Mouse (Mus musculus) c-Kit-positive CD71-positive TER-119-negative erythroid progenitor cells, embryonic 14.5 days (primary cell): ENCODE measurements around the gene Rpl23.

Source experiments
- DNase-seq: peaks from one replicate; pipeline ENCODE4 v3.0.0-alpha.2; 2013; ENCODE audit warnings: low read depth

Gene Rpl23

GRCm38 (mm10) chr11:97813746-97814515 lies 31.7 kb upstream of the Rpl23 start:
- no peak for DNase-seq

GRCm38 (mm10) chr11:97813085-97813484 lies 30.8 kb upstream of the Rpl23 start:
- DNase-seq: no peak

DNA sequence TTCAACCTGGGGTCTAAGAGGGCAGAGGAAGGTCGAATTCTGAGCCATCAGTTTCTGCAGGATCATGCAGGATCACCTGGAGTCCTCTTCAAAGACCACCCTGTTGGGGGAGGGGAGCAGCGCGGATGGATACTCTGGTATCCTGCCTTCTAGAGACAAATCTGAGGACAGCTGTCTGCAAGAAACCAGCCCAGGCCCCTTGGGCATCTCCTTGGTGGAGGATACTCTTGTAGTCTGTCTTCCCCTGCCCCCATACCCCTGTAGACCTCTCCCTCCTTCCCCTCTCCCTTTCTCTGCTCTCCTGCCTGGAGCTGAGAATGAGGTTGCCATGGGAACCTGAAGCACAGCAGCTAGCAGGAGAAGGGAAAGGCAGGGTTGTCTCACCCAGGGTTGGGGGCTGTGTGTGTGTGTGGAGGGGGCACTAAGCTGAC lies 30.3 kb upstream of the Rpl23 start:
- DNase-seq: no peak

DNA sequence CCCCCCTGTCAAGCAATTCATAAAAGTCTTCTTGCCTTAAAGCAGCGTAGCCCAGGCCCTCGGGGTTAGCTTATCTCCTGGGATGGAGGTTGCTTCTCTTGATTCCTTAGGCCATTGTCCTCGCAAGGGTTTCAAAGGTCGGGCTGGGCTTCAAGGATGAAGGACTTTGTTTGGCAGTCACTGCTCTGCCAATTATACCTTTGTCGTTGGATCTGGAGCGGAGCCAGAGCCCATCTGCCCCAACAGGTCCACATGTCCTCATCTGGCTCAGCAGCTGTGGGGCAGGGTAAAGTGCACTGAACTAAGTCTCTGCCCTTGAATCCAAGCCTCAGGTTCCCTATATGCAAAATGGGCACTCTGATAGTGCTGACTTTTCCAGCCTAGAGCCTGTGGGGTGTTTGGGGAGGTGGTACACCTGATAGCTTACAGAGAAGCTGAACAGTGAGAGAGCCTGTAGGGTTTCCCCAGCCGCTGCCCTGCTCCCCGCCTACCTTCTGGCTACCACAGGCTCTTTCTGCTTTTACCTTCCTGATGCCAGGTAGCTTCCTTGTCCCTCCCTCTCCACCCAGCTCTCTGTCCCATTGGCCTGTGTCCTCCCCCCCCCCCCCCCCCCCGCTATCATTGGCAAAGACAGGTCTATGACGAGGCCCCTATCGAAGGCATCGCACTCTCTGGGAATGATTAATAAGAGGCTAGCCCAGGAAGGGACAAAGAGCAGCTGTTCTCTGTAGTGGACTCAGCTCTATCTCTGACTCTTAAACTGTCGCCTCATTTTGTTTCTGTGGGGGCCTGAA lies 29.5 kb upstream of the Rpl23 start:
- no peak for DNase-seq

- DNase-seq: no peak
Measured at GRCm38 (mm10) chr11:97810970-97811369, 28.7 kb upstream of the Rpl23 start.

GRCm38 (mm10) chr11:97810356-97810755 lies 28.1 kb upstream of the Rpl23 start:
- DNase-seq: no peak

DNA sequence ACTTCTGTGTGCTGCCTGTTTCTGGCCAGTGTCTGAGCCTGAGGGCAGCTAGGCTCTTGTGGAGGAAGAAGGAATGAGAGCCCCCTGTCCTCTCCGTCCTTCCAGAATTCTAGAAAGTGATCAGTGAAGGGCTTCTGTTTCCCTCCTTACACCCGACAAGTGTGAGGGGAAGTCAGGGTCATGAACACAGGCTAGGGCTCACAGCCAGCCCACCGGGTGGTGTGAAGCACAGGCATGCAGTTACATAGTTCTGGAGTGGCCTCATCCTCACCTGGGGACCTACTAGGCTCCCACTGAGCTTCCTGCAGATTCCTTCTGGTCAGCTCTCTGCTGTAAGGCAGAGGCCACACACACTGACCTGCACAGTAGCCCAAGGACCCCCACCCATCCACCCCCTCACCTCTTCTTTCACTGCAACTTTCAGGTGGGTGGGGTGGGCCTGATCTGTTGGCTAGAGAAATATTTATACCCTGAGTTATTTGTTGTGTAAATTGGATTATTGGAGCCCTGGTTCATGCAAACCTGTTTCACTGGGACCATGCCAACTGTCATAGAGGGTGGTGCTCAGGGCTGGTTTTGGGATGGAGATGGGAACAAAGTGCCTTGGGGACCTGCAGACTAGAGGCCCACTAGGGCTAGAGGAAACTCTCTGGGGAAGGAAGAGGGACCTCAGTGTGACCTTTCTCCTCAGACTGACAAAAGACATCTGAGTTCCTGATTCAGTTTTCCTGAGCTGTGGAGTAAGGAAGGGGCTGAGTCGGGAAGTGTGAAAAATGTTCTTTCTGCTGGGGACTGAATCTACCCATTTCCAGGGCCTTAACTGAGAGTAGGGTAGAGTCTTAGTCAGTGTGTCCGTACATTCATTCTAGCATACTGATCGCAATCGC lies 27.2 kb upstream of the Rpl23 start:
- DNase-seq: no peak

GRCm38 (mm10) chr11:97808621-97809234 lies 26.5 kb upstream of the Rpl23 start:
- DNase-seq: no peak

DNA sequence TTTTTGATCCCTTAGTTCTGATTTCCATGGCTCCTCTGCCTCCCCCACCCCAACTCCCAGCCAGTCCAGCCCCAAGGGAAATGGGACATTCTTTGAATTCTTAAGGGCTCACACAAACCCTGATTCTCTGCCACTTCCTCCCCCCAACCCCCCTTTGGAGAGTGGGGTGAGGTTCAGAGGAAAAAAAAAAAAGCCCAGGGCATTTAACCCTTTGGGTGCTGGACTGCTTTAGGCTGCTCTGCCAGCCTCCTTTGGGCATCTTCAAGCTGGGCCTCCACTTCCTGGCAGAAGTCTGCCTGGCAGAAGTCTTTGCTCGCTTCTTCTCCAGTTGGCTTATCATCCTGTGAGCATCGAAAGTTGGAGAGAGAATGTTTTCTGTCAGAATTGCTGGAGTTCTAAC lies 25.9 kb upstream of the Rpl23 start:
- DNase-seq: no peak

GRCm38 (mm10) chr11:97807626-97808025 lies 25.4 kb upstream of the Rpl23 start:
- DNase-seq: no peak

DNA sequence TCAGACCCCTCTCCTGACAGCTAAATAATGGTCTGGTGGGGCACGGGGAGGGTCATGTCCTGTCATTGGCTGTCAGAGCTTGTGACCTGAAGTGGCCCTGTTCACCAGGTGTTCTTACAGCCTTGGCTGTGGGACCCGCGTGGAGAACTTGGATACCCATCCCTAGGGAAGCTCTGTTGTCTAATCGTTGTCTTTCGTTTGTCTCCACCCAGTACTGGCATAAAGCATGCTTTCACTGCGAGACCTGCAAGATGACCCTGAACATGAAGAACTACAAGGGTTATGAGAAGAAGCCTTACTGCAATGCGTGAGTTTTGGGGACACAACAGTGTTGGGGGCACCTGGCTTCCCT lies 24.4 kb upstream of the Rpl23 start:
- no peak for DNase-seq

DNA sequence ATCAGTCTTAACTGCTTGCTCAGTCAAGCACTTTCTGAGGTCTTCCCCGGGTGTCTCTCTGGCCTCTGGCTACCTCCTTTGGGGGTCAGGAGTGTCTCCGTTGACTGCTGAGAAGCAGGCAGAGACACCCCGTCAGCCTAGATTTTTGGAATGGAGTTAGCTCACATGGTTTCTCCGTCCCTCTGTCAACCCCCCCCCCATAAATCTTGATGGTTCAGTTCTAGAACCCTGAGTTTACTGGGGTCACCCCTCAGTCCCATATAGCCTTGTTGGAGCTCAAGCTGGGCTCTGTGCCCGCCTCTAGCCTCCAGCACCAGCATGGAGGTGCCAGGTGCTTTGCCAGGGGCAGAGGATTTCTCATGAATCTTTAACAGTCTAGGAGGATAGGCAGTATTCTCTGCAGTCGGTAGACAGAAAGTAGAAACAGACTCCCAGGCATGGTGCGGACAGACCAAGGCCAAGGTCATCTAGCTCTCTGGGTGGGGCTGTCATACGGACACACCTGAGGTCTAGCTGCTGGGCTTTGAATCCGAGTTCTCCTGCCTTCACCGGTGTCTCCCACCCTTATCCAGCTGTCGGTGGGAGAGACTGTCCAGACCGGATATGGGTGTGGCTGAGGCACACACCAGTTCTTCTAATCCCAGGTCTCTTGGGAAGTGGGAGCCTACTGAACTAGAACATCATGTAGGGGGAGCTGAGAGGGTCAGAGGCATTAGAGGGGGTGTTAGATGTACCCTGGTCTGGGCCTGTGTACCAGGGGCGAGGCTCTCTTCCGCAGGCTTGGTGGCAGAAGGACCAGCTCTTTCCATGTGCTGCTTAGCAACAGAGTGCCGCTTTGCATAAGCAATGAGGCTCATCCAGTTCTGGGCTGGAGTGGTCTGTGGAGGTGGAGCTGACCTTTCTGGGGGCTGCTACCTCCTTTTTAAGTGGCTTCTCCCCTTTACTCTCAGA lies 23.7 kb upstream of the Rpl23 start:
- no peak for DNase-seq

DNA sequence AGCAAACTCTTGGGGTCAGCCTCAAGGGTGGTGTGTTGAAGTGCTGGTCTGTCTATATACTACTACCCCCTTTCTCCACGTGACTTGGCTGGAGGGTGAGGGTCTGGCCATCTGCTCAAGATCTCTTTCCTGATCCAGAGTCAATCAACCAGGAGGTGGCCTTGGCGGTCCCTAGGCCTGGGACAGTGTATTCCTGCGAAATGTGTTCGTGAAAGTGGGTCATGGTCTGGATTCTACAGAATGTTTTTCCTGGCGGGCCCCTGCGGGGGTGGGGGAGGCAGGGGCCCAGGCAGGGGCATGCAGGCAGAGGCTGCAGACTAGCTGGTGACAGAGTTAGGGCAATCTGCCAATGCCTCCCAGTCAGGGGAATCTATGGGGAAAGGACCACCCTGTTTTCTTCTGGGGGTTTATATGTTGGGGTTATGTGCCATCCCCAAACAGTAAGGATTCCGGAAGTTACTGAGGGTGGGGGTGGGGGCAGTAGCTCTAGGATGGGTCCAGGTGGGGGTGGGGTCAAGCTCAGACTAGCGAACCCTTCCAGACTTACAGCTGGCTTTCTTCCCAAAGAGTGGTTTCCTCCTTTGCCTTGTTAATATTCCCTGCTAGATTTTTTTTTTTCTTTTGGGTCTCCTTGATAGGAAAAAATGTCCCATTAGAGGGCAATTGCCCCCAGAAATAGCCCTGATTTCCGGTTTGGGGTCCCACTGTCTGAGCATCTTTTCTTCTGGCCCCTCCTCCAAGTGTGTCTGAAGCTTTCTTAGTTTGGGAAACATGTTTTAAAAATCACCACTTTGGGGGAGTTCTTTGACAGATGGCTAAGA lies 22.8 kb upstream of the Rpl23 start:
- no peak for DNase-seq

DNA sequence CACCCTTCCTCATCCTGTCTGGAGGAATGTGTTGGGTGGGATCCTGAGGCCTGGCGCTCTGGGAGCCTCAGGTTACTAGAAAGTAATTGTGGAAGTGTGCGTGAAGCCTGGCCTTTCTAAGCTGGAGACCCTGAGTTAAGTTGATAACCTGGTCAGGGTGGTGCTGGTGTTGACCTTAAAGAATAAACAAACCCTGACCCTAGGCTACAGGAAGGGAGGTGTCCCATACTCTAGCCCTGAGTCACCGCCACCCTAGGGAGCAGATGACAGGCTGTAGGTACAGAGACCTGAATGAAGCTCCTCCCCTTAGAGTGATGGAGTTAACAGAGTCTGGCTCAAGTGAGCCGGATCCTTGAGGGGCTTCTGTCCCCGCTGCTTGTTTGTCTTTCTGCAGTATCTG lies 21.6 kb upstream of the Rpl23 start:
- DNase-seq: no peak

DNA sequence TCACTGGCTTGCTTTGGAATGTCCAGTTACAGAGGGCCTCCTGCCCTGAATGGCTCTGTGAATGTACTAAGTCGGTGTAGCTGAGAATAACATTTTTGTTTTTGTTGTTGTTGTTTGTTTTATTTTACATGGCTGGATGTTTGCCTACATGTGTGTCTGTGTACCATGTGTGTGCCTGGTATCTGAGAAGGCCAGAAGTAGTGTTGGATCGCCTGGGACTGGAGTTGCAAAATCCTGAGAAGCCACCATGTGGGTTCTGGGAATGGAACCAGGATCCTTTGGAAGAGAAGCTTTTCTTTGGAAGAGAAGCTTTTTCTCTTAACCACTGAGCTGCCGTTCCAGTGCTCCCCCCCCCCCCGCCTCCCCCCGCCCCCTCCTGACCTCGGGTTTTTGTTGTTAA lies 20.3 kb upstream of the Rpl23 start:
- DNase-seq: no peak

GRCm38 (mm10) chr11:97802194-97802470 lies 19.9 kb upstream of the Rpl23 start:
- no peak for DNase-seq

- no peak for DNase-seq
Measured at GRCm38 (mm10) chr11:97801409-97802193, 19.4 kb upstream of the Rpl23 start.

DNA sequence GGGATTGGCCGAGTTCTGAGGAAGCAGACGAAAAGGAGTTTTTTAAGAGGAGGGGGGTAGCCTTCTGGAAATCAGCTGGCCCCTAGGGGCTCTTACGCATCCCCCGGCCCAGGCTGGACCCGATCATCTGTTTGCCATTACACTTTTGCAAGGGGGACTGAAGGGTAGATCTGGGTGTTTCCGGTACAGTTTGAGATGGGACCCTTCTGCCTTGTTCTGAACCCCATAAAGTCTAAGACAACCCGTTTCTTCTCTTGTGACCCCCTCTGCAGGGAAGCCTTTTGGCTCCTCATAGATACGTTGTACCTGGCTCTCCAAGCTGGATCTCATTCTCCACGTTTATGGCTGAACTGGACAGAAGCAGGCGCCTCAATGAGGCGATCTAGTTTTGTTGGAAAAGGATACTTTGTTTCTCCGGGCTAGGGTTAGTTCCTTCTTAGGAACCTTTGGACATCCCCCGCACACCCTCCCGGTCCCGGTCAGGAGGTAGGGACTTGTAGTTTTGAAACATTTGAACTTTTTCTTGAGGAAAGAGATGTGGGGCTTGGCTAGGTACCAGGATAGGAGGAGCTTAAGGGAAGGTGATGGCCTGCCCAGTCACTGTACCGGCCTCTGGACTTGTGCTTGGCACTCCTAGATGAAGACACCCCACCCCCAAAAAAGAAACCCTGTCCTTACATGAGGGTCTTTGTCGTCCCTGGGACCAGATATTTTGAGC lies 18.6 kb upstream of the Rpl23 start:
- DNase-seq: no peak
